Mouse (Mus musculus) MEL (cell line): ENCODE measurements around the gene Susd6. TPM values are rescaled to one million over a fixed set of nuclear protein-coding genes. Genes with fewer than 3 reads are reported as not detected.

Experiments
- DNase-seq: peaks from one replicate; pipeline ENCODE4 v3.0.0; 2011; ENCODE audit warnings: low read depth, low spot score
- H3K27ac ChIP-seq: 2 replicates; pipeline ENCODE4 v1.5.1; 2012; ENCODE audit warnings: low read depth, mild to moderate bottlenecking, control low read depth, low read length, moderate library complexity; ENCODE audit not compliant: control insufficient read depth
- H3K27me3 ChIP-seq, 2 experiments: fragments of 150-350 bp in 1 of 2; sonication (generic) in 1 of 2; 2 replicates each; pipeline ENCODE4 v1.6.1; 2012; ENCODE audit warnings: low read length in 2 of 2, mild to moderate bottlenecking in 2 of 2, improper control_type of control experiment in 1 of 2, moderate library complexity in 1 of 2; ENCODE audit not compliant: insufficient read depth in 2 of 2, control insufficient read depth in 1 of 2
- H3K36me3 ChIP-seq, 2 experiments: 2 replicates each; pipeline ENCODE4 v1.6.1; 2012 to 2014; ENCODE audit warnings: low read length in 2 of 2, improper control_type of control experiment in 1 of 2, inconsistent platforms in 1 of 2, mild to moderate bottlenecking in 1 of 2; ENCODE audit not compliant: insufficient read depth in 2 of 2, control insufficient read depth in 1 of 2
- H3K4me1 ChIP-seq, 2 experiments: fragments of 150-350 bp in 1 of 2; sonication (generic) in 1 of 2; 2 replicates each; pipeline ENCODE4 v1.6.1; 2012; ENCODE audit warnings: low read length in 2 of 2, improper control_type of control experiment in 1 of 2, mild to moderate bottlenecking in 1 of 2; ENCODE audit not compliant: insufficient read depth in 2 of 2, control insufficient read depth in 1 of 2
- H3K4me3 ChIP-seq, 2 experiments: fragments of 150-350 bp in 1 of 2; sonication (generic) in 1 of 2; 2 replicates each; pipeline ENCODE4 v1.5.1; 2012; ENCODE audit warnings: low read depth in 2 of 2, low read length in 2 of 2, mild to moderate bottlenecking in 2 of 2, moderate library complexity in 2 of 2, control low read depth in 1 of 2, improper control_type of control experiment in 1 of 2; ENCODE audit not compliant: control insufficient read depth in 1 of 2, insufficient read depth in 1 of 2
- H3K79me2 ChIP-seq: 2 replicates; pipeline ENCODE4 v1.6.1; 2012; ENCODE audit warnings: mild to moderate bottlenecking, low read length, moderate library complexity; ENCODE audit not compliant: control insufficient read depth, poor library complexity, insufficient read depth
- H3K9ac ChIP-seq: 2 replicates; pipeline ENCODE4 v1.6.1; 2012; ENCODE audit warnings: low read depth, mild to moderate bottlenecking, control low read depth, low read length, moderate library complexity; ENCODE audit not compliant: control insufficient read depth, poor library complexity, severe bottlenecking
- H3K9me3 ChIP-seq: fragments of 150-350 bp; sonication (generic); replicated peaks from 2 replicates; pipeline ENCODE4 v1.6.1; 2012; ENCODE audit warnings: mild to moderate bottlenecking, low read length, improper control_type of control experiment, moderate library complexity; ENCODE audit not compliant: insufficient read depth
- BHLHE40 ChIP-seq: IDR thresholded peaks from 2 replicates; pipeline ENCODE4 v1.6.1; 2012; ENCODE audit warnings: low read depth, mild to moderate bottlenecking, inconsistent platforms, low read length, improper control_type of control experiment, borderline replicate concordance
- CHD1 ChIP-seq: IDR thresholded peaks from 2 replicates; pipeline ENCODE4 v1.6.1; 2012; ENCODE audit warnings: low read depth, mild to moderate bottlenecking, inconsistent platforms, low read length, improper control_type of control experiment
- CHD2 ChIP-seq: IDR thresholded peaks from 2 replicates; pipeline ENCODE4 v1.6.1; 2011; ENCODE audit warnings: low read length, improper control_type of control experiment
- CTCF ChIP-seq, 3 experiments: IDR thresholded peaks in 2 of 3; conservative IDR thresholded peaks in 1 of 3; 2 replicates each; pipeline ENCODE4 v1.5.1; 2011 to 2012; ENCODE audit warnings: low read length in 3 of 3, low read depth in 2 of 3, mild to moderate bottlenecking in 2 of 3, improper control_type of control experiment in 1 of 3, inconsistent platforms in 1 of 3, mixed read lengths in 1 of 3, moderate library complexity in 1 of 3; ENCODE audit not compliant: control insufficient read depth in 1 of 3, insufficient read depth in 1 of 3, poor library complexity in 1 of 3, severe bottlenecking in 1 of 3
- EP300 ChIP-seq, 2 experiments: IDR thresholded peaks; 2 replicates each; pipeline ENCODE4 v1.6.1; 2011; ENCODE audit warnings: improper control_type of control experiment in 2 of 2, low read length in 2 of 2, low read depth in 1 of 2, mild to moderate bottlenecking in 1 of 2
- ETS1 ChIP-seq: IDR thresholded peaks from 2 replicates; pipeline ENCODE4 v1.6.1; 2012; ENCODE audit warnings: low read depth, mild to moderate bottlenecking, inconsistent platforms, low read length, improper control_type of control experiment, moderate library complexity
- GATA1 ChIP-seq: IDR thresholded peaks from 2 replicates; pipeline ENCODE4 v1.6.1; 2011; ENCODE audit warnings: low read depth, low read length, improper control_type of control experiment
- JUND ChIP-seq: IDR thresholded peaks from 2 replicates; pipeline ENCODE4 v1.6.1; 2011; ENCODE audit warnings: low read depth, mild to moderate bottlenecking, improper control_type of control experiment, low read length
- MAFK ChIP-seq: IDR thresholded peaks from 2 replicates; pipeline ENCODE4 v1.6.1; 2011; ENCODE audit warnings: low read depth, mild to moderate bottlenecking, low read length, improper control_type of control experiment, borderline replicate concordance
- MAZ ChIP-seq: IDR thresholded peaks from 2 replicates; pipeline ENCODE4 v1.6.1; 2012; ENCODE audit warnings: low read depth, mild to moderate bottlenecking, inconsistent platforms, low read length, improper control_type of control experiment
- MEF2A ChIP-seq: IDR thresholded peaks from 2 replicates; pipeline ENCODE4 v1.6.1; 2014; ENCODE audit warnings: low read depth, mild to moderate bottlenecking, inconsistent platforms, low read length, improper control_type of control experiment; ENCODE audit not compliant: poor library complexity, insufficient replicate concordance, severe bottlenecking; ENCODE audit errors: extremely low read depth
- MXI1 ChIP-seq: IDR thresholded peaks from 2 replicates; pipeline ENCODE4 v1.6.1; 2011; ENCODE audit warnings: mild to moderate bottlenecking, low read depth, low read length, improper control_type of control experiment
- MYB ChIP-seq: IDR thresholded peaks from 2 replicates; pipeline ENCODE4 v1.6.1; 2011; ENCODE audit warnings: mild to moderate bottlenecking, low read depth, low read length, improper control_type of control experiment
- RCOR1 ChIP-seq: IDR thresholded peaks from 2 replicates; pipeline ENCODE4 v1.6.1; 2012; ENCODE audit warnings: low read depth, mild to moderate bottlenecking, inconsistent platforms, low read length, improper control_type of control experiment
- SIN3A ChIP-seq: IDR thresholded peaks from 2 replicates; pipeline ENCODE4 v1.6.1; 2012; ENCODE audit warnings: low read length, improper control_type of control experiment, inconsistent platforms
- SMC3 ChIP-seq: IDR thresholded peaks from 2 replicates; pipeline ENCODE4 v1.6.1; 2011; ENCODE audit warnings: low read depth, low read length, improper control_type of control experiment
- TAL1 ChIP-seq: IDR thresholded peaks from 2 replicates; pipeline ENCODE4 v1.6.1; 2012; ENCODE audit warnings: mild to moderate bottlenecking, inconsistent platforms, low read length, moderate library complexity, mixed read lengths
- TBP ChIP-seq: IDR thresholded peaks from 2 replicates; pipeline ENCODE4 v1.8.0; 2011; ENCODE audit warnings: low read depth, low read length, improper control_type of control experiment
- TCF12 ChIP-seq: IDR thresholded peaks from 2 replicates; pipeline ENCODE4 v1.6.1; 2014; ENCODE audit warnings: low read depth, mild to moderate bottlenecking, inconsistent platforms, low read length, improper control_type of control experiment, moderate library complexity
- UBTF ChIP-seq: IDR thresholded peaks from 2 replicates; pipeline ENCODE4 v1.6.1; 2012; ENCODE audit warnings: low read depth, mild to moderate bottlenecking, inconsistent platforms, low read length, improper control_type of control experiment, moderate library complexity, borderline replicate concordance; ENCODE audit not compliant: insufficient read depth
- USF2 ChIP-seq, 2 experiments: IDR thresholded peaks; 2 replicates each; pipeline ENCODE4 v1.6.1; 2011 to 2012; ENCODE audit warnings: improper control_type of control experiment in 2 of 2, low read length in 2 of 2, borderline replicate concordance in 1 of 2, inconsistent platforms in 1 of 2, low read depth in 1 of 2, mild to moderate bottlenecking in 1 of 2; ENCODE audit not compliant: insufficient read depth in 1 of 2
- ZC3H11A ChIP-seq: IDR thresholded peaks from 2 replicates; pipeline ENCODE4 v1.6.1; 2012; ENCODE audit warnings: low read depth, mild to moderate bottlenecking, inconsistent platforms, low read length, improper control_type of control experiment
- ZKSCAN1 ChIP-seq: IDR thresholded peaks from 2 replicates; pipeline ENCODE4 v1.6.1; 2012; ENCODE audit warnings: low read depth, mild to moderate bottlenecking, inconsistent platforms, low read length, improper control_type of control experiment, moderate library complexity
- ZNF384 ChIP-seq: IDR thresholded peaks from 2 replicates; pipeline ENCODE4 v1.6.1; 2012; ENCODE audit warnings: low read depth, mild to moderate bottlenecking, inconsistent platforms, low read length, improper control_type of control experiment
- polyA plus RNA-seq, 2 experiments: library from polyadenylated mRNA; stranded (reverse) in 1 of 2; unstranded in 1 of 2; fragments of >175 nt in 1 of 2; fragments of >200 nt in 1 of 2; gene quantifications; 2 replicates each; pipeline versions ENCODE4 v1.2.1 to v1.2.4; 2012; ENCODE audit warnings: low replicate concordance in 2 of 2, low read depth in 1 of 2; ENCODE audit not compliant: insufficient read length in 2 of 2, insufficient read depth in 1 of 2, missing spikeins in 1 of 2
- total RNA-seq: library from RNA; depleted of rRNA; stranded (reverse); fragments of 300-350 nt; gene quantifications from 2 replicates; pipeline ENCODE4 v1.2.3, GENCODE M21; 2012

Gene Susd6
- total and polyA plus RNA-seq, 3 experiments: 12.2 to 22.4 TPM; not detected in 1

GRCm38 (mm10) chr12:80926550-80926949, 136.2 kb downstream of the Susd6 start:
- H3K9ac ChIP-seq: no peak overlapping the region
- H3K9me3 ChIP-seq: no peaks in the 10 kb centered on the region
- peak; percentile 84 for DNase-seq
- TF ChIP-seq USF2 (IDR thresholded peaks at IDR 0.05; ENCODE audit: borderline replicate concordance in 1 of 2, insufficient read depth in 1 of 2, low read depth in 1 of 2, low read length in 2 of 2) (no peak), MYB (0 out of 2 replicates have a peak, but pooled peaks have one; percentile 18), MAFK (0 out of 2 replicates have a peak, but pooled peaks have one; percentile 40), TAL1 (peak; percentile 22; the same call in 1 of the 2 replicates), BHLHE40 (peak; percentile 14; the same call in 1 of the 2 replicates), GATA1 (peak; percentile 94), MXI1 (no peak), SIN3A (peak; percentile 42), UBTF (no peak), ZKSCAN1 (no peak), SMC3 (no peak), TCF12 (peak; percentile 80), JUND (0 out of 2 replicates have a peak, but pooled peaks have one; percentile 36), ZNF384 (peak; percentile 70), RCOR1 (peak; percentile 90), EP300 (IDR thresholded peaks at IDR 0.05; ENCODE audit: low read depth in 1 of 2, low read length in 2 of 2) (peak; percentile 84 to 88), ETS1 (peak; percentile 87)
- H3K36me3 ChIP-seq: peaks cover 0 to 19% of the 10 kb centered on the region in 2 experiments; a peak in 2 of 4 replicates
- H3K4me1 ChIP-seq: peaks cover 9 to 21% of the 10 kb centered on the region in 2 experiments
- 0 out of 2 replicates have a peak overlapping the region, but pooled peaks have one; percentile 14 for H3K27ac ChIP-seq
- H3K4me3 ChIP-seq: no peak overlapping the region
- no peaks in the 10 kb centered on the region; a peak in 1 of 4 replicates for H3K27me3 ChIP-seq
- no peaks in the 10 kb centered on the region for H3K79me2 ChIP-seq

GRCm38 (mm10) chr12:80927518-80927917, 137.2 kb downstream of the Susd6 start:
- DNase-seq: no peak
- no peak overlapping the region for H3K4me3 ChIP-seq
- TF ChIP-seq GATA1 (no peak), TAL1 (no peak), EP300 (IDR thresholded peaks at IDR 0.05; ENCODE audit: low read depth in 1 of 2, low read length in 2 of 2) (no peak), MEF2A (no peak), MYB (no peak), CTCF (IDR thresholded peaks at IDR 0.05 in 2 of 3, conservative IDR thresholded peaks at IDR 0.05 in 1 of 3; ENCODE audit: control insufficient read depth in 1 of 3, insufficient read depth in 1 of 3, low read depth in 2 of 3, low read length in 3 of 3, poor library complexity in 1 of 3, severe bottlenecking in 1 of 3) (no peak), CHD2 (no peak), ZNF384 (no peak), ETS1 (no peak), SIN3A (no peak), ZC3H11A (no peak), MAZ (no peak), CHD1 (no peak), TBP (no peak)
- no peak overlapping the region for H3K9ac ChIP-seq
- no peak overlapping the region for H3K27ac ChIP-seq
- H3K27me3 ChIP-seq: no peaks in the 10 kb centered on the region; a peak in 1 of 4 replicates
- no peaks in the 10 kb centered on the region for H3K9me3 ChIP-seq
- H3K4me1 ChIP-seq: peaks cover 9 to 21% of the 10 kb centered on the region in 2 experiments
- H3K36me3 ChIP-seq: peaks cover 0 to 19% of the 10 kb centered on the region in 2 experiments; a peak in 2 of 4 replicates
- no peaks in the 10 kb centered on the region for H3K79me2 ChIP-seq
